Mouse (Mus musculus) left cerebral cortex, adult 8-10 months (tissue): Measurements from ENCODE around the gene Taf1c. TPM values are rescaled to one million over a fixed set of nuclear protein-coding genes. Genes with fewer than 3 reads are reported as not detected.

ENCODE experiments used
- DNase-seq, 2 experiments: peaks; one replicate each; pipeline ENCODE4 v3.0.0; 2022; ENCODE audit warnings: low spot score in 2 of 2
- total RNA-seq, 4 experiments: library from RNA; stranded (reverse); gene quantifications; 2 replicates each; pipeline ENCODE4 v1.2.4; 2022

Gene Taf1c
- total RNA-seq: 10 to 100 TPM in 1 of 4 experiments, 1 to 10 TPM in 3; 8.6 to 10.2 (median 9.7) TPM

DNA sequence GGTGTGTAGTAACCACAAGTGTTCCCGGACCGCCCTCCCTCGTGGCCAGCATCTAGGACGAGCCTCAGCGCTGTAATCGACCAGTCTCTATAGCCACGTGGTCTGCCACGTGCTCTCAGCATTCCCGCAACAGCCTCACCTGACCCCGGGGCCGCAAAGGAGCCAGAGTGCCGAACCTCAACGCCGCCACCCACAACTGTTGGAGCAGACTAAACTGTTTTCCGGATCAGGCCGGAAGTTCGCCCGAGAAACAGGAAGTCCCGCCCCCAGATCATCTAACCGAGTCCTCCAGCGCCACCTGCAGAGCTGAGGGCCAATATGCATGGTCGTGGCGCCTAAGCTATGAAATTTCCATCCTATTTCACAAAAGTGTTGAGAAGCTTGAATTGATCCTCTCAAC is at the start of gene Taf1c:
Gene Taf1c, minus strand, starts transcription at position 227 of the 400 bp plus-strand sequence.
- peak; percentile 85 for DNase-seq

DNA sequence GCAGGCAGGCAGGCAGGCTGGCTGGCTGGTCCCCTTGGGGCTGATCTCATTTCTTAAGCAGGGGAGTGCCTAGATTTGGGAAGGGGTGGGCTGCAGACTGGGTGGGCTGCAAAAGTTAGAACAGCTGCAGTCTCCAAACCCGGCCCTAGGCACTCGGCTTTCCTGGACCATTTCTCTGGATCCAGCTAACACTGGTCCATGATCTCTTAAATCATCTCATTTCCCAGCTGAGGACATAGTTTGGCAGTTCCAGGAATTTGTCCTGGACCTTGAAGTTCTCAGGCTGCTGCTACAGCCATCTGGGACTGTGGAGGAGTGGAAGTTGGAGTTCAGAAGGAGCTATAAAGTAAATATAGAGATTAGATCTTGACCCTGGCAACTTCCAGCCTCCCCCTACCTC is 46.3 kb upstream of the Taf1c start:
- no peak for DNase-seq

DNA sequence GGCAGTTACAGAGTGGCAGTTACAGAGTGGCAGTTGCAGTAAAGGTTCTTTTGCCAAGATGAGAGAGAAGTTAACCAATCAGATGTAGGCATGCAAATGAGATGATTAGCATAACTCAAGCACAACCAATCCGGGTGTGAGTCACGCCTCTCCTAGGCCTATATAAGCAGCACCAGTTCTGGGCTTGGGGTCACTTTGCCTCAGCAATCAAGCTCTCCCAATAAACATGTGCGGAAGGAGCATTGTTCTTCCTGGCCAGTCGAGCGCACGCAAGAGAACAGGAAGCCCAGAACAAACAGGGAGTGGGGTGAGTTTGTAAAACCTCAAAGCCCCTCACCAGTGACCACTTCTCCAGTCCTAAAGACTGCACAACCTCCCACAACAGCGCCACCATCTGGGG is 41.8 kb upstream of the Taf1c start:
- DNase-seq: no peak

- no peak for DNase-seq
Observed at GRCm38 (mm10) chr8:119646197-119646596, 41.2 kb upstream of the Taf1c start.

- DNase-seq: no peak
Observed at GRCm38 (mm10) chr8:119644981-119645597, 40.1 kb upstream of the Taf1c start.

GRCm38 (mm10) chr8:119644429-119644960 is 39.5 kb upstream of the Taf1c start:
- DNase-seq: no peak

DNA sequence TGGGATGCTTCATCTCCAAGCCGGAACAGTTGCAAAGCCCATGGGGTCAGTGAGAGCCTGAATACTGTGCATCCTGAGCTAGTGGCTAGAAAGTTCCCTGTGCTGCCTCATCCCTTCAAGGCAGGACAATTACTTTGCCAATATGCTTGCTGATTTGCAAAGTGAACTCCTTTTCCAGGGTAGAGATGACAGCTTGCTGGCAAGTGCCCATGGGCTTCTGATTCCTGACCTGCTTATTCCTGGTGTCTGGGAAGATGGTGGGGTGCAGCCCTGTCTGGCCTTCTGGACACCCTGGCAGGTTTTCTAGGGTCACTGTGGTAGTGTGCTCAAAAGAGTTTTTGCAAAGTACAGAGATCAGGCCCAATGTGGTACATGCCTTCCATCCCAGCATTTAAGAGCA is 37.9 kb upstream of the Taf1c start:
- DNase-seq: no peak

DNA sequence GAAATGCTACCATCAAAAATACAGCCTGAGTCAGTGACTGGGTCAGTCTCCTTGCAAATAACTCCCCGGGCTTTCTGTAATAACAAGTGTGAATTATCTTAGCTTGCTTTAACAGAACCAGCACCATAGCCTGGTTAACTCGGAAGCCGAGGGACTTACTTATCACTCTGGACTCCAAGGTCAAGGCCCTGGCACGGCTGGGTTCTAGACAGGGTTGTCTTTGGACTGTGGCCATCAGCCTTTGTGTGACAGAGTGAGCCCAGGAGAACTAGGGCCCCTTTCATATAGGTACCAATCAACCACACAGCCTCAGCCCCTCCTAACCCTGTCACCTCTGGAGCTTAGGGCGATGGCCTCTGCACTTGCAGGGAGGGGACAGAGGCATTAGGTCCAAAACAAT is 36.0 kb upstream of the Taf1c start:
- DNase-seq: no peak

GRCm38 (mm10) chr8:119639798-119640197 is 34.8 kb upstream of the Taf1c start:
- DNase-seq: no peak

- DNase-seq: no peak
Observed at GRCm38 (mm10) chr8:119638261-119638660, 33.2 kb upstream of the Taf1c start.

DNA sequence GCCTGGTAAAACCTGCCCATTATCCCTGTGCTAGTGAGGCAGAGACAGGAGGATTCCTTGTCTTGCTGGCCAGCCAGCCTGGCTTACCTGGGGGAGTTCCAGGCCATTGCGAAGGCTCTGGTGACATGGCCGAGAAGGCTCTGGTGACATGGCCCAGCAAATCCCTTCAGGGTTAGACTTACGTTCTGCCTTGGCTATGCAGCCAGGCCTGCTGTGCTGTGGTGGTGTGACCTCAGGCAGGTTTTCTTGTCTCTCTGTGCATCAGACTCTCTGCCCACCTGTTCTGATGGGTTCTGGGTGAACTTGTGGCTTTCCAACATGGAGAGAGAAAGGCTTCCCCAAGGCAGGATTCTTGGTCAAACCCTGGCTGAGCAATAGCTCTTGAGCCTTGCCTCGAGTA is 32.4 kb upstream of the Taf1c start:
- no peak for DNase-seq

- no peak for DNase-seq
Observed at GRCm38 (mm10) chr8:119636766-119637165, 31.7 kb upstream of the Taf1c start.

DNA sequence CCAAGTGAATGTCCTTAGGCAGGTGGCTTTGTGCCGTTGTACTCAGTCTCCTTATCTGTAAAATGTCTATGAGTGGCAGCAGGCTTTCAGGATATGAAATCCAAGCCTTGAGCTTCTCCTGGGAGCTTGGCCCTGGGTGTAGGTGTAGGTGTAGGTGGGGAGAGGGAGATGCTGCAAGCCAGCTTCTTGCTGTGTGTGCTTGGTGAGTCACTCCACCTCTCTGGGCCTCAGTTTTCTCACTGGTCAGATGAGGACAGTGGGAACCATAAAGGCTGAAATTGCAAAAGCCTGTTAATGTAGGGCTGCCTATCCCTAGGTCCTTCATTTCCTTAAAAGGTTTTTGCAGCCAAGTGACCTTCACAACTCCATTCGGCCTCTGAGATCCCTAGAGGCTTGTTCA is 30.9 kb upstream of the Taf1c start:
- DNase-seq: no peak

DNA sequence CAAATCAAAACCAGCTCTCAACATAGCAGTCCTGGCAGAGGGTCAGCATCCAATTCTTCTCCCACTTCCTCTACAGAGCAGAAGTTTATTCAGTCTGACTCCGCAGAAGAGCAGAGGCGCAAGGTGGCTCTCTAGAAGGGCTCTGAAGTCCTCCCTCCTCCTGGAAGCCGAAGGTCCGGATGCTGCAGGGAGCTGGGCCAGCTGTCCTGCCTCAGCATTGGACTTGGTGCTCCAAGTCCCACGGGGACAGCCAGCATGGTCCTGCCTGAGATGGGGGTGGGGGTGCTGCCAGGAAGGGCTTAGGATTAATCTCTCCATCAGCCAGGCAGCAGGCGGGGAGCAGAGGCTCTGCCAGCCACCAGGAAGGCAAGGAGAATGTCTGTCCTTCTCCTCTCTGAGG is 30.4 kb upstream of the Taf1c start, which contains the start of gene Kcng4:
Gene Kcng4, minus strand, starts transcription at position 303 of the 400 bp plus-strand sequence.
- DNase-seq: no peak

DNA sequence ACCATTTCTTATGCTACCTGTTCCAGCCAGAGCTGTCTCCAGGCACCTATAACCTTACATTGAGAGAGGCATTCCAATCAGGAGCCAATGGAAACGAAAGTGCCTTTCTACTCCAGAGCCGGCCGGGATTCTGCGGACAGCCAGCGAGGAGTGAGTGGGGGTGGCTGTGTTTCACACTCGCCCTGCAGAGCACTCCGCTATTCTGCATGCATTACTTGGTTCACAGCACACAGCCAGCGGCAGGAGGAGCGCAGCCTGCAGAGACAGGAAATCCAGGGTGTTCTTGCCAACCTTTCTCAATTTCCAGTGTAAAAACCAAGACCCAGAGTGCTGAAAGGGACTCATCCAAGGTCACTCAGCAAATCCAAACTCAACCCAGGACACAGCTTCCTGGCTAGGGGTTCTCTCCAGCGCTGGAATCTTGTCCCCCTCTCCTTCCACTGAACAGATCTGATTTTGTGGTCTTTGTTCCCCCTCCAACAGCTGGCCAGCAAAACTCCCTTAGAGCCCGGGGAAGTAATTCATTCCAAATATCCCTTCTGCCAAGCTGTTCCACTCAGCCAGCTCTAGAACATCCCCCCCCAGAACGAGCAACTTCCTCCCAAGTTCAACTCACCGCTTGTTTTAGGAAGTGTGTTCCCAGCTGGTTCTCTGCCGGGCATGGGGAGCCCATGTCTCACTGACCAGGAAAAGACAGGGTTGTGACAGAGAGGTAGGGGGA is 29.8 kb upstream of the Taf1c start:
- DNase-seq: no peak

GRCm38 (mm10) chr8:119632909-119633308 is 27.9 kb upstream of the Taf1c start:
- no peak for DNase-seq

- DNase-seq: no peak
Observed at GRCm38 (mm10) chr8:119632246-119632645, 27.2 kb upstream of the Taf1c start.

DNA sequence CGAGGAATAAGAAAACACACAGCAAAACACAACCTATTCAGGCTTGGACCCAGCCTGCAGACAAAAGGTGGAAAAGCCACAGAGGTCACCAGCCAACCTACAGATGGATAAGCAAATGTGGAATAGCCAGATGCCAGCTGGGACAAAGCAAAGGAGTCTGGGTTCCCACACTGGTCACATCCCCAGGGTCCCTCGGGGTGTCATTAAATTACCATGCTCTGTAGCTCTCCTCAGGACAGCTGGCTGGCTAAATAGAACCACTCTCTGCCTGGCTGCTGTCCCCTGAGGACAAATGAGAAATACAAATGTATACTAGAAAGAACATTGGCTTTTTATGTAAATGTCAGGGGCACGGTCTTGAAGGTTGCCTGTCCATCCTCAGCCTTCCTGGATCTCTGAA is 25.8 kb upstream of the Taf1c start:
- DNase-seq: no peak

DNA sequence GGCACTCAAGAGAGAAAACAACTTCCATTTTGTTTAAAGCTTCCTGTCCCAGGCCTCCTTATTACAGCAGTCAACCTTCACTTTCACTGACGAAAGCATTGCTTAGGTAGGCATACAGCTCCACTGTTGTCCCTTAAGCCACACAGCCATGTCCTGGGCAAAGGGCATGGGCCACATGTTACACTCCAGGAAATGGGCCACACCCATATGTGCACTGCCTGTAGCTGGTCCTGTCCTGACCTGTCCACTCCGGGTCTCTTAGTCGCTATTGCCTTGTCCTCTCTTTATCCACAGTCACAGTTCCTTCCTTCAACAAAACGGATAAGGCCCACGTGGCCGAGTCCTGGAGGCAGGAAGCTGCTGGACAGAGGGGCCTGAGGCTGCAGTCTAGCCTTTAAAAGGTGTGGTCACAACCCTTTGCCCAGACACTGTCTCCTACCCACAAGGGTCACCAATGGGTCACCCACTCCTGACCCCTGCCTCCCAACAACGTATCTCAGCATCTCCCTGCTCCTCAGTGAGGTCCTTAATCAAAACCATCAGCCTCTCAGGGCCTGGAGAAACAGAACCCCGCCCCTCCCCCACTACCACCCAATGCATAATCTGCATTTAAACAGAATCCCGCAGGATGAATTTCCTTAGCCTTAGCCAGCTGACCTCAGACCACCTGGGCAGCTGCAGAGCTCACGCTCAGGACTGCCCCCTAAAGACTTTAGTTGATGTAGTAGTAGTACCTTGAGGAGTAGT is 22.8 kb upstream of the Taf1c start:
- no peak for DNase-seq

DNA sequence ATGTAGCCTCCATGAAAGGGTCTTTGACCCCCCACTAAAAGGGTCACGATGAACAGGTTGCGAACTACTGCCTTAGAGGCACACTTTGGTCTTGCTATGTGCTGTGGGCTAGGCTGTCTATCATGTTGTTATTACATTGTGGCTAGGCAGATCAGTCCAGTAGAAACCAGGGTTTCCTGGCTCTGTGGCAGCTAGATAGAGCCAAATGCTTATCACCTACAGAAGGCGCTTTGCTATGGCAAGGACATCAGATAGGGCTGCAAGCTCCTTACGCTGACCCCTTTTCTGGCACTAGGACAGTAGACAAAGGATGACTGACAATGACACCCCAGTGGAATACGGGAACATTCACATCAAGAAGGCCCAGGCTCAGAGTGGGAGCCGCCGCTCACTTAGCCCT is 22.2 kb upstream of the Taf1c start:
- DNase-seq: no peak

GRCm38 (mm10) chr8:119625788-119626187 is 20.8 kb upstream of the Taf1c start:
- no peak for DNase-seq

DNA sequence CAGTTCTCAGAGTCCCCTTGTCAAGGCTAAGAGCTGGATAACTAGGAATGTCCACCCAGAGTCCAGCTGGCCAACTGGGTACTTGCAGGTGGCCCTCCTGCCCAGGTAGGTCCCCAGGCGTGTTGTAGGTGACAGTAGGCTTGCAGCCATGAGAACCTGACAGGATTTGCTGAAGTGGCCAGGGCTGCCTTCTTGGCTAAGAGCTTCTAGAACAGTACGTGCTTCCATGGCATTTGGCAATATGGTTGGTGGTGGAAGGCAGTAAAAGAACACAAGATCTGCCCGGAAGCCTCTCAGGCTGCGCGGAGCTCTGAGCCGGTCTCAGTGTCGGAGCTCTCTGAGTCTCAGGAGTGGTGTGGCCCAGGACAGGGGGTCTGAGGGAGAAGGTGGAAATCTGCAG is 19.9 kb upstream of the Taf1c start:
- no peak for DNase-seq
